Mouse (Mus musculus): ENCODE results near the gene Celf6.

GRCm38 (mm10) chr9:59638372-59638771 is 60.7 kb downstream of the Celf6 start:
- TF ChIP-seq CHD2 (IDR thresholded peaks at IDR 0.05; ENCODE audit: low read depth, low read length) (no peak), MAFK (IDR thresholded peaks at IDR 0.05; ENCODE audit: insufficient read depth, low read depth, low read length) (no peak)

Data from ES-E14 (cell line).